Mouse (Mus musculus) mature B cell (primary cell): ENCODE data around the gene Cdc14b.
"Not testable (repeated sequence)": the region's sequence is repeated elsewhere in the genome, so short reads cannot be mapped to it uniquely, and the experiment has no call there.

Experiments used
- in situ Hi-C: fragments of 300-500 bp; cut with MboI; formaldehyde crosslinking; loops from 2 replicates; pipeline ENCODE4 v1.14.3; 2019

Cdc14b gene

DNA sequence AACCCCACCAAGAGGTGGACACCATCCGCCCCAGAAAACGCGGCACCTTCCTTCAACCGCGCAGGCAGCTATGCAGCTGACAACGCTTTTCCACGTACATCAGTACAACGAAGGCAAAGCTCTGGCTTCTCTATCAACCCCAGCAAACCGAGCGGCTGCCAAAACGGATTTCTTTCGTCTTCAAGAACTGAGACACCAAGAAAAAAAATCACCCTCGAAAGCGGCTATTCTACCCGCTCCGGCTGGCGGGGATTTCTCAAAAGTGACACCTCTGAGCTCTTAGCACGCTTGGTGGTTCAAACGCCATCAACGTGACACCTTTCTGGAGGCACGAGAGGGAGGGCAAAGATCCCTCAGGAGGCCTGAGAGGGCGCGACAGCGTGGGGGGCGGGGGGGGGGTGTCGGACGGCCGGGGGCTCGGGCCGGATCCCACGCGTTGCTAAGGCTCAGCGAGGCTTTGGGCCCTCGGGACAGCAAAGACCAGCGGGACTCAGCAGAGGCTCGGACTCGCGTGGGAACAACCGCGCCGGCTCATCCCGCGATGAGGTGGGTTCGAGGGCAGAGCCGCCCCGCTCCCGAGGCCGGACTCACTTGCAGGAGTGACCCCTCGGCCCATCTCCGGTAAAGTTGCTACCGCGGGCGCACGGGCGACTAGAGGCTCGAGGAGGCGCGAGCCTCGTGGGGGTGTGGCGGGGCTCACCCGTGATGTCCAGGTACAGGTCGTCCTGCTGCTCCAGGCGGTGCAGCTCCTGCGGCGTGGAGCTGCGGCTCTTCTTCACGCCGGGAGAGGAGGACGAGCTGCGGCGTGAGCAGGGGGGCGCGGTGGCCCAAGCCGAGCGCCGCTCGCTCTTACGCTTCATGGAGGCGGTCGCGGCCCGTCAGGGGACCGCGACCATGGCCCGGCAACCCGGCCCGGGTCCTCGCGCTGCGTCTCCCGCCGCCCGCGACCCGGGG is 922 bp downstream of the Cdc14b start:
- in situ Hi-C loops, result no loop called here

DNA sequence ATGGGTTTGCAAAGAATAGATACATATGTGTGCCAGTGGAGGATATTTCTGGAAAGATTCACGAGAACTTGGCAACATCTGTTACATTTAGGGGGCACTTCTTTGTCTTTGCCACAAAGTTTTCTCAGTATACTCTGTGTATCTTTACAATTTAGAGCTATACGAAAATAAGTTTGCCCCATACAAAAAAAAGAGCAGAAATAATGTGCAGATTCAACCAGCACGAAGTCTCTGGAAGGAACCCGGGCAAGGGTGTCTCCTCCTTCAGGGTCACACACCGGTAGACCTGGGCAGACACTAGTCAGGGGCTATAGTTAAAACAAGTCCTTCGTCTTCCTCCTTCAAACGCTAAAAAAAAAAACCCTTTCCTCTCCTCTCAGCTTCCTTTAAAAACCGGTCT is 1.7 kb downstream of the Cdc14b start:
- in situ Hi-C loops, result no loop called here

DNA sequence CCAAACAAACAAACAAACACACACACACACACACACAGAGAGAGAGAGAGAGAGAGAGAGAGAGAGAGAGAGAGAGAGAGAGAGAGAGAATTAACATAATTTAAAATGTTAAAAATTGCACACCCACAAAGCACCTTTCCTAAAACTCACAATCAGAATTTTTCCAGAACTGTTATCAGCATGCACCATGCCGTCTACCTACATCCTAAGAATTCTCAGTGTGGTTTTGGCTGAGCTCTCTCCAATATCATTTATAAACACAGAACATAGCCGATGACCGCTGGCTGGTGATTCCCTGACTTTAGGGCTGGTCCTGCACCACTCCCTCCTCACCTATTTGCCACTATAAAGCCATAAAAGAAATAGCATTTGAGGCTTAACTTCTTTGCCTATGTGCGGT is 6.7 kb downstream of the Cdc14b start:
- in situ Hi-C loops, result no loop called here

DNA sequence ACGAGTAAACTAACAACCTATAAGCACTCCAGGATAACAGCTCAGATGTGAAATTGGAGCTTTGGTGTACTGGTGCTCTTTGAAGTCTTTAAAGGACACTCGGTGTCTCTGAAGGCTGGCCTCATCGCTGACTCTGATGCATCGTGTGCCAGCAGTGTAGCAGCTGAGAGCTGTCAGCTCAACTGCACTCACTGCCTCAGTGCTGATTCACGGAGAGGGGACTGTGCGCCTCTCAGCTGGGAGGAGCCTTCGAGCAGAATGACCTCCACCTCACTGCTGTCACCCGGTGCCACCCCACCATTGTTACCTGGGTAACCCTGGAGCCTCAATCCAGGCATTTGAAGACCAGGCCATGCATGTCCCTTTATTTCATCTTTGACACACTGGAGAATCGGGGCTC is 7.9 kb downstream of the Cdc14b start:
- in situ Hi-C loops, result no loop called here

DNA sequence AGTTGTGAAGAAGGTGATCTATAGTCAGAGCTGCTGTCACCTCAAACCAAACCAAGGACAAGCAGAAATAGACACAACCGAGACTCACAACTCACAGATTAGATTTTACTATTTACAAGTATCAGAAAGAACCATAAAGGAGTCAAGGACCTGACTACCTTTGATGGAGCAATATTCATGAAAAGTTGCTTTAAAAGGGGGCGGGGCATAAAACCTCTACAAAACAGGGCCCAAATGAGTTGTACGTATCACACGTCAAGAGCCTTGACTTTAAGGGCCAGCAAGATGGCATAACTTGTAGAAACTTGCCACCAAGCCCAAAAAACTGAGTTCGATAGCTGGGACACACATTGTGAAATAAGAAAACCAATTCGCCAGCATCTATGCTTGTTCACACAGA is 10.5 kb downstream of the Cdc14b start:
- in situ Hi-C loops, result no loop called here

DNA sequence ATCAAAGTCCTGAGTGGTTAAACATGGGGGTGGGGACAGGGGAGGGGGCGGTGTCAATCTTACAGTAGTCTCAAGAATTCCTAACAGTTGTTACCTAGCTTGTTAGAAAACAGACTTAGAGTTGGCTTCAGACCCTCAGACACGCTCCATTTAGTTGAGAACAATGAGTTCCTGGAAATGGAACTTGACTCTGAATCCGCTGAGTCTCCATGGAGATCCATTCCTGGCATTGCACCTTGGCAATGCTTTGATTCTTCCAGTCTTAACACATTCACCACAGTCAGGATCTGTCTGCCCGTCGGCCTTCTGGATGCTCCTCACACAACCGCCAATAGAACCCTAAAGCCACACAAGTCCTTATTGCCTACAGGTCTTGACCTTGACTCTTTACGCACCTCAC is 15.2 kb downstream of the Cdc14b start:
- in situ Hi-C loops, result no loop called here

DNA sequence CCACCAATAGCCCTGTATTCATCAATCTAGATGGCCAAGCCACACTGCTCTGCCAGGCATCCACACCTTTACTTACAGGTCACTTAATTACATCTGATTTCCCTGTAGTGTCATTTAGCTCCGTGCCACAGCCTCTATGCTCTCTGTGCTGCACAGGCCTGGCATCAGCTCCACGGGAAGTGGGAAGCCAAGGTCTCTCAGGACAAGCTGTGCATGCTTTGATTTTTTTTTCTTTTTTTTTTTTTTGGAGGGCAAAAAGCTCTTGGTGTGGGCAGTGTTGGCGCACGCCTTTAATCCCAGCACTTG is 16.6 kb downstream of the Cdc14b start:
- in situ Hi-C loops, result no loop called here

DNA sequence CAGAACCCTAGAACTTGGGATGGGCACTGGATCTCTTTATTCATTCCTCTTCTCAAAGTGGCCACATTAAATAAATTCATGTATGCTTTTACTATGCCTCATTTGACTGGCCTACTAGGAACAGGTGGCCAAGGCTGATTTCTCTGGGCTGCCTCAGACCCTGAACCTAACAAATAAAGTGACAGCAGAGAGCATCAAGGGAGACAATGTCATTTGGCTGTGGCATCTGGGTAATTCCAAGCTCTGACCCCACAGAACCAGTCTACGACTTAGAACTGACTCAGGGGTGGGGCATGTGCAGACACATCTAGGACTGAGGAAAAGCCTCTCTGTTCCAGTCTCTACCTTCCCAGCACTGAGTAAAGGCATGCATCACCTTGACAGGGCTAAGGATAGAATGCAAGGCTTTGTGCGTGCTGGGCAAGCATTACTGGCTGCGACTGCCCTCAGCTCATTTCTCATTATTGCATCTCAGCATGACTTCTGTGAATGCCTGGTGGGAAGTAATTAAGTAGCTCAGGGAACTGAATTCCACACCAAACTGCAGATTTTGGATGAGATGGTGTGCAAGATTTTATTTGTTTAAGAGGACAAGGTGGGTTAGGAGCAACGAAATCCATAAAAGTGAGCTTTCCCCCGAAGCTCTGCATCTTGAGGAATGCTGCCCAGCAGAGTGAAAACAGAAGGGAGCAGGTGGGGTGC is 17.1 kb downstream of the Cdc14b start:
- in situ Hi-C loops, result no loop called here

DNA sequence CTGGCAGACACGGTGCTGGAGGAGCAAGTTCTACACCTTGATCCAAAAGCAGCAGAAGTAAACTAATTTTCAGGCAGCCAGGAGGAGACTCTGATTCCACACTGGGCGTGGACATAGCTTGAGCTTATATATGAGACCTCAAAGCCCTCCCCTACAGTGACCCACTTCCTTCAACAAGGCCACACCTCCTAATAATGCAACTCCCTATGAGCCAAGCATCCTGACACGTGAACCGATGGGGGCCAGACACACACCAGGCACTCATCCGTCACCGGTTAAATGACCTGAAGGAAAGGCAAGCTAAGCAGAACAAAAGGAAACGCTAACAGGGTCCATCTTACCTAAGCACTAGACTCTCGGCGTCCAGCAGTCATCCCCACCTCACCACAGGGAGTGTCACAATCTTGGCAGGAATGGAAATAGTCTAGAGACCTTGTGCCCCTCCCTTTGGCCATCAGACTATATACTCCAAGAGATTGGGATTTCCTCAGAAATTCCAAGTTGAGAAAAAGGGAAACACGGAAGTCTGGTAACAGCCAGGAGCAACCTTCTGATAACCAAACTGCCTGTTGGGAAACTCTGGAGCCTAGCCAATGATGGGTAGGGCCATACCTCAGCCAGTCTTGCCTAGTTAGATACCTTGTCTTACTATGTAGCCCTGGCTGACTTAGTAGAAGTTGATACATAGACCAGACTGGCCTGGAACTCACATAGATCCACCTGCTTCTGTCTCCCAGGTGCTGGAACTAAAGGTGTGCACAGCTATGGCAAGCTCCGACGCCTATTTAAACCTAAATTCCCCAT is 17.9 kb downstream of the Cdc14b start:
- in situ Hi-C loops, result no loop called here

DNA sequence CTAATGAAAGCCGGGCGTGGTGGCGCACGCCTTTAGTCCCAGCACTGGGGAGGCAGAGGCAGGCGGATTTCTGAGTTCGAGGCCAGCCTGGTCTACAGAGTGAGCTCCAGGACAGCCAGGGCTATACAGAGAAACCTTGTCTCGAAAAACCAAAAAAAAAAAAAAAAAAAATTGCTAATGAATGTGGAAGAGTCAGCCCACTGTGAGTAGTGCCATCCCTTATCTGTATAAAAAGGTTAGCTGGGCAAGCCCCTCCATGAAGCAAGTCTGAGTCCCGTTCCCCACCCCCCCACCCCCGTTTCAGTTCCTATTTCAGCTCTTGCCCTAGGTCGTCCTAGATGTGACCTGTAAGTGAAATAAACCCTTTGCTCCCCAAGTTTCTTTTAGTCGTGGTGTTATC is 20.9 kb downstream of the Cdc14b start:
- in situ Hi-C loops, result not testable (repeated sequence)

DNA sequence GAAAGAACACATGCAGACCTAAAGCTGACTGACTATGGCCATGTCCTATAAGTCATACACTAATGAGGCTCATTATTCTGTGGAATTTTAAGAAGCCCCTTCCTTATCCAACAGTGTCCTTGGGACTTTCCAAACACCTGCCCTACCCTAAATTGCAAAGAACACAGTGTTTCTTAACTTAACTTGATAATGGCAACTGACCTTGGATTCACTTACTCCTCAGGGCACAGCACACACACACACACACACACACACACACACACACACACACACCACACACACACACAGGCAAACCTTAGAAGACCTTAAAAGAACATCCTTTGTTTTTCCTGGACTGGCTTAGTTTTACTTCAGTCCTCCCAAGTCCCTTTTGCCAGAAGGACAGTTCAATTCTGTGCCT is 21.4 kb downstream of the Cdc14b start:
- in situ Hi-C loops, result no loop called here

DNA sequence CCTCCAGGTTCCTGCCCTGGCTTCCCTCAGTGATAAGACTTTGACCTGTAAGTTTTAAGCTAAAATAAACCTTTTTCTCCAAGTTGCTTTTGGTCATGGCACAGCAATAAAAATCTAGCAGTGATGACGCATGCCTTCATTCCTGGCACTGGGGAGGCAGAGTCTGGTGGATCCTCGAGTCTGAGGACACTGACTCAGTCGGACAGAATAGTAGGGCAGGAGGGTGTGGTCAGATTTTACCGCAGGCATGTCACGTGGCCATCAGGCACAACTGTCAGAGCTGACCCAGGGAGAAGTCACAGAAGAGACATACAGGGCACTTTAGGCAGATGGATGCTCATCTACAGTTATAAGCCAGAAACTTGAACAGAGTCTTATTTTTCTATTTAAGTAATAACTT is 22.9 kb downstream of the Cdc14b start:
- in situ Hi-C loops, result no loop called here

DNA sequence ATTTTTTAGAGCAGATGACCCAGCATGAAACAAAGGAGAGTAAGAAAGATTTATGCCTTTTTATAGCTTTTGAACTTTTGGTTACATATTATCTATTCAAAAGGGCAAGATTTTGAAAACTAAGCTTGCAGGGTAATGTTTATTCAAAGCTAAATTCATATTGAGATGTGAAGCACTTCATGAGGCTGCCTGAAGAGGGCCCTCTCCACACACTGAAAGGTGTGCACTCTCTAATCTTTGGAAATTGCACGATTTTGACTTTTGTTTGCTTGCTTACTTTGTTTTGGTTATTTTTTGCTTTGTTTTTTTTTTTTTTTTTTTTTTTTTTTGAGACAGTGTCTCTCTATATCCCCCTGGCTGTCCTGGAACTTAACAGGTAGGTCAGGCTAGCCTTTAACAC is 24.7 kb downstream of the Cdc14b start:
- in situ Hi-C loops, result no loop called here

DNA sequence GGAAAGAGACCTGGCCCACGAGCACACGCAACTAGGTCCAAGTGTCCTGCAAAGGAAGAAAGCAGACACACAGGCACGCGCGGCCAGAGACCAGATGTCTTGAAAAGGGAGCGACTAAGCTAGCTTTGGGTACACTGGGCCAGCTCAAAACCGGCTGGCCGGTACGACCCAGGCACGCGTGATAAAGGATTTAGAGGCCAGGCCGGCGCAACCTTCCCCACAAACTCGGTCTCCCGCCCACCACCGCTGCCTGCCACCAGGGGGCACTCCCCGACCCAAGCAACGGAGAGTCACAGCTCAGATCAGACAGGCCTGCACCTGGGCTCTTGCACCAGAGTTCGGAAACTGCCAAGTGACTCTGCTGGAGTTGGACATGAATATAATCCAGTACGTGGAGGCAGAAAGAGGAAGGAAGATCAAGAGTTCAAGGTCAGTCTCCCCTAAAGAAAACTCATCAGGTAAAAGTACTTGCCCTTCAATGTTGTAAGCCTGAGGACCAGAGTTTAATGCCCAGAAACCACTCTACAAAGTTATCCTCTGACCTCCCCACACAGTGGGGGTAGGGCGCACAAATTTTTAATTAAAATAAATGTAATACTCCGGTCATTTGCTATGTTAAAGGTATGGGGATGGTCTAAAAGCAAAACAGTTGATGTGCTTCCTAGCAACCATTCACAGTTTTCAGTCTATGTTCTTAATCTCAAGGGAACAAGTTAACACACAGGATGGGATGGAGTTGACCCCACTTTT is 26.1 kb downstream of the Cdc14b start:
- in situ Hi-C loops, result no loop called here

DNA sequence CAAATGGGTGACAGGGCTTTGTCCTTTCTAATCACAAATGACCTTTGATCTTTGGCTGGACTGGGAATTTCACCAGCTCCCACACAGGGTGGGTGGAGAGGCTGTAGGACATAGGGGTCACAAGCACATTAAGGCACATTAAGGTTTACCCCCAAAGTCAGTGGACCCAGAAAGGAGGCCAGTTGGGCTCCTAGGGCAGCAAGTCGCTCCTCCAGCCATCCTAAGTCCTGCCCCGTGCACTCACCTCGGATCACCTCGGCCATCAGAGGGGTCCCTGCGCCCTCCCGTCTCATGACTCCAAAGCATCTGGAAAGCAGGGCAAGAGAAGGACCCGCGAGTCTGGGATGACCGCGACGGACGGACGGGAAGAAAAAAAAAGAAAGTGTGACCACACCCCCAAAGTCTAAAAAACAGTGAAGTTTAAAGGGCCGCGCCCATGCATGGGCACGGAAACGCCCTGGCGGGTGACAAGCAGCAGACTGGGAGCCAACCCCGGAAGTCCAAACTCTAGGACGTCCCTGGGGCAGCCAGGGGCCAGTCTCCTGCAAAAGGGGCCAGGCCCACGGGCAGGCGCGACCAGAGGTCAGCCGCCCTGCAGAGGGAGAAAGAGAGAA is 26.8 kb downstream of the Cdc14b start:
- in situ Hi-C loops, result no loop called here

DNA sequence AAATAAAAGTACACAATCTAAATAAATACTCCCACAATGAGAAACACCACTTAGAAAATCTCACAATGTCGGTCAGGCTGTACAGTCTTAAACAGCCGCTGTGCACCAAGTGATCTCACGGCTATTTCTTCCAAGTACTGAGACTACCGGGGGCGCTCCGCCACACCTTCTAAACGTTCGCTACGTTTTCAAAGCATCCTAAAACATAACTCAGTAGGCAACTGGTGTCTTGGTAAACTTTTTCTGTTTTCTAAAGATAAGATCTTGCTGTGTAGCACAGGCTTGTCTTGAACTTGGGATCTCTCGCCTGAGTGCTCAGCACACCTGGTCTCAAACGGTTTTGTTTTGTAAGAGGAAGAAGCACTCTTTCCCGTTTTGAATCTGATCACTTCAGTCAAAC is 29.0 kb downstream of the Cdc14b start:
- in situ Hi-C loops, result no loop called here

DNA sequence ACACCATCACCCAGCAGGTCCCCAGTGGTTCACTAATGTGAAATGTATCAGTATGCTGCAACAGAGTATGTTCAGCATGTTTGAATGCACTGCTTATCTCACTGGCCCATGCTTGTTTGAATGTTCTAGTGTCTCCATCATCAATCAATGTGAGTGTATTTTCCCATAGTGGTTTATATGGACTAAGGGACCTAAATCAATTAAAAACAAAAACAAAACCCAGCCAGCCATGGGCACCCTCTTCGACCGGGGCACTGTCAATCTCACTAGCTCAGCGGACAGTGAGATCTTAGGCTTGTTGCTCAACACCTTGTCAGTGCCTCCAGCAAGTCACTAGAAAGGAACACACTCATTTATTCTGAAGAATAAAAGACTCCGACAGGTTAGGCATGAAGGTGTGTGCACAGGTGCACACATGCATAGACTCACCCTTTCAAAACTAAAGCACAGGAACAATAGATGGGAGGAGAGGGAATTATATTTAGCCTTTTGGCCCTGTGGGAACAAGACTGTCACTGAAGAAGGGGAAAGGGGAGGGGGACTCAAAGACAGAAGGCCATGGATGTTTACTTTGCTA is 30.3 kb downstream of the Cdc14b start:
- in situ Hi-C loops, result no loop called here

DNA sequence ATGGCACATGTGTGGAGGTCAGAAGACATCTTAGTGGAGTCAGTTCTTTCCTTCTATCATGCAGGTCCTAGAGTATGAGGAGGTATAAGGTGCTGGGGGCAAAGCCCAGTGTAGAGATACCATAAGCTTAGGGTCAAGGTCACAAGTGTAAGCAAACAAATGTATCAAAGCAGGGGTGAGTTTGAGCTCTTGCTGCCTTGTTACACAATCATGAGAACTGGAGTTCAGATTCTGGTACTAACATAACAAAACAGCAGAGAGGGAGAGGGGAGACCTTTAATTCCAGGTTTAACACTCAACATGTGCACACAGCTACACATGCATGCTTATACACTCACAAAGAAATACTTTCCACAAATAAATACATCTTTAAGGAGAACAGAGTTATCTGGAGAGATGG is 32.4 kb downstream of the Cdc14b start:
- in situ Hi-C loops, result no loop called here

DNA sequence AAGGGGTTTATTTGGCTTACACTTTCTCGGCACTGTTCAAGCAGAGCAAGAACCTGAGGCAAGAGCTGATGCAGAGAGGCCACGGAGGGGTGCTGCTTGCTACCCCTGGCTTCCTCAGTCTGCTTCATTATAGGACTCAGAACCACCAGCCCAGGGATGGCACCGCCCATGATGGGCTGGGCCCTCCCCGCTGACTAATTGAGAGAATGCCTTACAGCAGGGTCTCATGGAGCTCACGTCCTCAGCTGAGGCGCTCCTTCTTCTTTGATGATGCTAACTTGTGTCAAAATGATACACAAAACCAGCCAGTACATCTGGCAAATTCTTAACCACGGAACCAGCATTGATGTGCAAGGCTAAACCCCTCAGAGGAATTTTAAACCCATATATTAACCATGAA is 34.5 kb downstream of the Cdc14b start:
- in situ Hi-C loops, result no loop called here

DNA sequence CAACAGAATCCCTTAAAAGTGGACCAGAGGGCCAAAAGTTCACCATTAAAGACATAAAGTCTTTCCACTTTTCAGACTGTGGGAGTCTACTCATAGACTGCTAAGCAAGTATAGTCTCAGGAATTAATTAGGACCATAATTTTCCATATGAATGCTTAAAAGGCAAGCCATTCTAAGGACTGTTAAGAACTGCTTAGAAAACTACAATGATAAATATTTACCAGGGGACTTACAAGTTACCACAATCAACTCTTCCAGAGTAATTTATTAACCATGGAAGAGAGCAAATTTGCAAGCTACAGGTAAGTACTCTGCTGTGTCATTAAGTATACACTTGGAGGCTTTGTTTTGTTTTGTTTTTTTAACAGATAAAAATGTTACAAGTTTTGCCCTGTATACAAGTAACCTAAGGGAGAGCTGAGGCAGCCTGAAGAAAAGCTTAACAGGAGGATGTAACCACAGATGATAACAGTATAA is 37.4 kb downstream of the Cdc14b start:
- in situ Hi-C loops, result no loop called here
